Mouse (Mus musculus) ES-Bruce4 (cell line): ENCODE measurements around the gene Chit1.

Experiments used
- CTCF ChIP-seq: IDR thresholded peaks from one replicate; pipeline ENCODE4 v1.8.1; 2011; ENCODE audit warnings: low read depth, low read length
- EP300 ChIP-seq: IDR thresholded peaks from 2 replicates; pipeline ENCODE4 v1.6.1; 2011; ENCODE audit warnings: low read depth, low read length; ENCODE audit not compliant: insufficient read depth
- POLR2A ChIP-seq: IDR thresholded peaks from one replicate; pipeline ENCODE4 v1.8.1; 2011; ENCODE audit warnings: low read length; ENCODE audit not compliant: insufficient read depth

- no peak for TF ChIP-seq CTCF
- no peak for TF ChIP-seq EP300
- no peak for TF ChIP-seq POLR2A
Observed at GRCm38 (mm10) chr1:134100401-134100800, 10.6 kb upstream of the Chit1 start.
